Mouse (Mus musculus) activated CD4-positive, CD25-positive, alpha-beta regulatory T cell, adult 4 months (primary cell): ENCODE measurements at regions not wholly inside any gene's neighbourhood (a gene's known extent, or its start where the extent isn't known, plus 50 kb on each side); places are given as distances from the start of the nearest gene placed in this dataset.
"Not testable (repeated sequence)": the region's sequence is repeated elsewhere in the genome, so short reads cannot be mapped to it uniquely, and the experiment has no call there.

ENCODE experiments used
- ATAC-seq: one replicate; pipeline ENCODE4 v1.8.0; 2017

- ATAC-seq = no peak
Measured at GRCm38 (mm10) chr2:160507816-160508564, 137.7 kb upstream of the Top1 start.

- ATAC-seq = no peak
Measured at GRCm38 (mm10) chr2:160510159-160510558, 135.5 kb upstream of the Top1 start.

- ATAC-seq = no peak
Measured at GRCm38 (mm10) chr2:160510635-160511421, 134.9 kb upstream of the Top1 start.

- no peak for ATAC-seq
Measured at GRCm38 (mm10) chr2:160515621-160516020, 130.1 kb upstream of the Top1 start.

GRCm38 (mm10) chr2:160516526-160516925, 129.2 kb upstream of the Top1 start:
- ATAC-seq = no peak

GRCm38 (mm10) chr2:160525301-160526205, 120.1 kb upstream of the Top1 start:
- no peak for ATAC-seq

GRCm38 (mm10) chr2:160526377-160527125, 119.1 kb upstream of the Top1 start:
- no peak for ATAC-seq

- ATAC-seq = no peak
Measured at GRCm38 (mm10) chr2:160529306-160529705, 116.4 kb upstream of the Top1 start.

- no peak for ATAC-seq
Measured at GRCm38 (mm10) chr2:160530377-160530776, 115.3 kb upstream of the Top1 start.

GRCm38 (mm10) chr2:160537319-160537719, 108.4 kb upstream of the Top1 start:
- ATAC-seq = no peak

GRCm38 (mm10) chr2:160545527-160545926, 100.2 kb upstream of the Top1 start:
- ATAC-seq = no peak

- no peak for ATAC-seq
Measured at GRCm38 (mm10) chr2:160552121-160552669, 93.5 kb upstream of the Top1 start.

GRCm38 (mm10) chr2:160561711-160562110, 84.0 kb upstream of the Top1 start:
- no peak for ATAC-seq

- ATAC-seq = no peak
Measured at GRCm38 (mm10) chr2:160567813-160568212, 77.9 kb upstream of the Top1 start.

- no peak for ATAC-seq
Measured at GRCm38 (mm10) chr2:160569496-160569895, 76.2 kb upstream of the Top1 start.

GRCm38 (mm10) chr2:160578384-160579320, 67.0 kb upstream of the Top1 start:
- ATAC-seq = no peak

- no peak for ATAC-seq
Measured at GRCm38 (mm10) chr2:160580250-160580649, 65.4 kb upstream of the Top1 start.

- no peak for ATAC-seq
Measured at GRCm38 (mm10) chr2:160581029-160581428, 64.7 kb upstream of the Top1 start.

GRCm38 (mm10) chr2:160583034-160583433, 62.7 kb upstream of the Top1 start:
- ATAC-seq = not testable (repeated sequence)

GRCm38 (mm10) chr2:160583506-160583905, 62.2 kb upstream of the Top1 start:
- no peak for ATAC-seq

GRCm38 (mm10) chr2:160584568-160584967, 61.1 kb upstream of the Top1 start:
- ATAC-seq = no peak
